Mouse (Mus musculus) layer of hippocampus, adult 9-10 months (tissue): Measurements from ENCODE around the gene Tmcc1.
A peak's percentile ranks its signal among the peaks of the same experiment; 100 is the strongest.

Experiments
- DNase-seq: peaks from one replicate; pipeline ENCODE4 v3.0.0; 2022; ENCODE audit warnings: low spot score

Tmcc1 gene

DNA sequence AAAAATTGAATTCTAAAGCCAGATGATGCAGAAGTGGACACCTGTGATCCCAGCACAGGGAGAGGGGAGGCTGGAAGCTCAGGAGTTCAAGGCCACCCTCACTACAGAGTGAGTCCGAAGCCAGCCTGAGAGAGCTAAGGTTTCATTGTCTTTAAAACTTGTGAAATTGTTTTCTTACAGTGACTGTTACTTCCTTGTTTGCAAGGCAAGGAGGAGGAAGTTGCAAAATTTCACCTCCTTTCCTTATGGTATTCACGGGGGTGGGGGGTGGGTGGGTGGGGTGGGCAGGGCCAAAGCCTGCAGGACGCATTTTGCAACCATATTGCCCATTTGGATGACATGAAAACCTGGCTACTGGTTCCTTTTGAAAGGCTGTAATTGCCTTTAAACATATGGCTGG lies 179.6 kb downstream of the Tmcc1 start:
- DNase-seq, result no peak

DNA sequence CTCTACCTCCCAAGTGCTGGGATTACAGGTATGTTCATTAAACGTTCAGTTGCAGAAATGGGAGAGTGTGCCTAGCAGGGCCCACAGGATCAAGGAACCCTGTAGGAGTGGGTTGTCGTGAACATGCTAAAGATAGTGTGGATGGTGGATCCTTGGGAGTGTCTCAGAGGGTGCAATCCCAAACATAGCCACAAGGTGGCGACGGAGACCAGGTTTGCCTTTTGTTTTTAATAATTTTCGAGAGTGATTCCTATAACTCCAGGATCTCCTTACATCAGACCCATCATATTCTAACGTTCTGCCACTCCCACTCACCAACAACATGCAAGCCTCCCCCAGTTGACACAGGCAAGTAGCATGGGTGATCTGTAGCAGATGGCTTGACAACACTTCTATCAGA lies 182.7 kb downstream of the Tmcc1 start:
- peak; percentile 75 for DNase-seq

DNA sequence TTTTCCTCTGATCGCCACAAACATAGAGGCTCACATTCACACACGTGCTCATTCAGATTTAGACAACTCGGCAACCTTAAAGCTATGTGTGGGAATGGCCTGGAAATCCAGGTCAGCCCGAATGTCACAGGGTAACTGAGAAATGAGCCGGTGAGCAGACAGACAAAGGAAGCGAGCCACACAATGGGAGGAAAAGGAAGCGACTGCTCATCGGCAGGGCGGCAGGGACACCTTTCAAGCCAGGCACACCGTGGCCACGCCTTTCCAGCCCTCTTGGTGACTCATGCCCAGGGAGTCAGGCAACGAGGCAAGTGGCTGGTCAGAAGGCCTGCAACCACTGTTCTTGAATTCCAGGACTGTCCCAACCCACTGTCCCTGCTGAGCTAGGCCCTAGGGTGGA lies 183.9 kb downstream of the Tmcc1 start:
- no peak for DNase-seq

DNA sequence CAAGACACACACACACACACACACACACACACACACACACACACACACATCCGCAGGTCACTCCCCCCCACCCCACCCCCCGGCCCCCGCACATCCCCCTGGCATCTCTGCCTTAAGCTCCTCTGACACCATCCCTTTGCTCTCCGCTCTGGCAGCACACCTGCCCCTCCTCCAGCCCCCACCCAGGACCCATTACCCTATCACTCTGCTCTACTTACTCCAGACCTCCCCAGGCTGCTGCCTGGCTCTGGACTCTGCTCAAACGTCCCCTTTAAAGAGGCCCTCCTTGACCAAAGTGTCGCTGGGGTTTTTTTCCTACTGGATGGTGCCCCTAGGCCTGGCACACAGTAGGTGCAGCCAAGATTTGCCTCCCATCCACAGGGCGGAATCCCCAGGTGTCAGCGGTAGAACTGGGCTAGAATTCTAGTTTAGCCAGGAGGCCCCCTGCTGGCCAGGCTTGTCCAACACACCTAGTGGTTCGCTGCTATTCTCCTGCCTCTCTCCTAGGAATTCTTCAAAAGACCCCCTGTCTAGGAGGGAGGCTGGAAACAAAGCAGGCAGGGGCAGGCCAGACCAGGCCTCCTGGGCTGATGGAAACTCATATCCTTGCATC lies 185.6 kb downstream of the Tmcc1 start:
- peak; percentile 52 for DNase-seq

DNA sequence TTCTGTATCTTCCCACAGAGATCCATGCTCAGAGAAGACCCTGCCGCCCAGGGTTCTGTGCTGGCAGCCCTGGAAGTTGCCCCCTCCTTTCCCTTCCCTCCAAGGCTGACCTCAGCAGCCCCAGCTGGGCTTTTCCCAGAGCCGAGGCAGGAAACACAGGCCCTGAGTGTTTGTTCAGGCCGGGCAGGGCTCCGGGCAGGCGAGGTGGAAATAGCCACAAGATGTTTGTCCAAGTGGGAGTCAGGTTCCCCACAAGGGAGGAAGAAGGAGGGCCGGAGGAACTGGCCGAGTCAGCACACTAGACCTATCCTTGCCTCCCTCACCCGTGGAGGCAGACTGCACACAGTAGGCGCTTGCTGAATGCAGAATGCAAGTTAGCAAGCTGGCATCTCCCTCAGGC lies 186.6 kb downstream of the Tmcc1 start:
- no peak for DNase-seq

DNA sequence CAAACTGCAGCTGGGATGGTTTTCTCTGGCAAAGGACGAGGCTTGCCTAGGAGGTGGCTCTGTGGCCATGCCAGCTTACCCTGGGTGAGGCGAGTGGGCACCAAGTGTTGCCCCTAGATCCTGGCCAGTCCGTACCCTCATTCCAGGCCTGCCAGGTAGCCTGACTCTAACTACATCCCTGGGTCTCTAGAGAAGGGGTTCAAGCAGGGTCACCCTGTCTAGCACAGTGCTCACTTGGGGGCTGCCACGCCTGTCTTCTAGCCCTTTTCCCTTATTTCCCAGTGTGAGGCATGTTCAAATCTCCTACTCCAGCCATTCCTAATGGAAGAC lies 187.4 kb downstream of the Tmcc1 start:
- DNase-seq, result no peak

DNA sequence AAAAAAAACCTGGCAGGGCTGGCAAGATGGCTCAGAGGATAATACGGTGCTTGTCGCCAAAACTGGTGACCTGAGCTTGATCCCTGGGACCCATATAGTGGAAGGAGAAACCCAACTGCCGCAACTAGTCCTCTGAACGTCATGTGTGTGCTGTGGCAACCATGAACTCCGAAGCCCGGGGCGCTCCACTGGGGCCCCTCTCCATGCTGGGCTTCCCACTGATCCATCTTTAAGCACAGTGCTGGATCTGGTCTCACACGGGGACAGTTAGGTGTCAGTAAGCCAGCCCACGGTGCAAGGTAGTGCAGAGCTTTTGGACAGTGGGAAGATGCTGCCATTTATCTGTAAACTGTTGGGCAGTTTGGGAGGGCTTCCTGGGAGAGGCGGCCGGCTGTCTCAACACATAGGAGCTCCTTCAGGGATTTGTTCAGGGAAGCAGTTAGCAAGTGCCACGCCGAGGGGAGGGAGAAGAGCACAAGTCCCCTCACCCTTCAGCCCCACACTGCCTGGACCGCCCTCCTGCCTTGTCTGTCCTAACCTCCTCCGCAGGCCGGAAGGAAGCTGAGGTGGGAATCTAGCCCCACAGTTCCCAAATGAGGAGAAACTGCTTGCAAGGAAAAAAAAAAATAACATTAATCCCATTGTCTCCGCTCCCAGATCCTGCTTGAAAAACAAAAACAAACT lies 187.9 kb downstream of the Tmcc1 start:
- DNase-seq, result no peak

DNA sequence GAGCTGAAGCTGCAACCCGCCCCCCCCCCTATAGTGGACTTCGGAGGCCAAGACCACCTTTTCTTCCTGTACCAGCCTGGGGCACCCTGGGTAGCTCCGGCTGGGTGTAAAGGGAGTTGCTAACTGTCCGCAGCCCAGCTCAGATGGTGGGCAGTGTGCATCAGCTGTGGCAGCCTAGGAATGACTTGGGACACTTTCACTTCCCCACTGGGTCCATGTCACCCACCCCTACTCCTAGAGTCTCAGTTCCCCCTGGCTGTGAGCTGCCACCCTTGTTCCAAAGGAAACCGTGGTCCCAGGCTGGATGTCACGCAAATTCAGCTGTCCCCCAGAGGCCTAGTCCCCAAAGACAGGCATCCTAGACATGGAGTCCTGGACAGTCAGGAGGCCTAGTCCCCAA lies 188.6 kb downstream of the Tmcc1 start:
- no peak for DNase-seq

DNA sequence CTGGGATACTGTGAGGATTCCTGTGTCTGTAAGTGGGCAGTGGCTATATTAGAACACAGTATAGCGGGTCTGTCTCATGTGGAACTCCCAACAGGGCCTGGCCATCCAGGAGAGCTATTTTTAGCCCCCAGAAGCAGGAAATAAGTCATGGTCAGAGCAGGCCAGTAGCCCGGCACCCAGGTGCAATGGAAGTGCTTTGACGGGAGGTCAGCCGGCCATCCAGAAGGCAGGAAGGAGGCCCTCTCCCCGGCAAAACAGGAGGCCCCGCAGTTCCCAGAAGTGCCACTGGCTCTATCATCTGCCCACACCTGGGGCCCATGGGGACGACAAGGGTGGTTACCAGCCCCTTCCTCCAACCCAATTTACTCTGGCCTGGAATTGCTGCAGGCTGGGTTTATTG lies 189.2 kb downstream of the Tmcc1 start:
- DNase-seq, result no peak

DNA sequence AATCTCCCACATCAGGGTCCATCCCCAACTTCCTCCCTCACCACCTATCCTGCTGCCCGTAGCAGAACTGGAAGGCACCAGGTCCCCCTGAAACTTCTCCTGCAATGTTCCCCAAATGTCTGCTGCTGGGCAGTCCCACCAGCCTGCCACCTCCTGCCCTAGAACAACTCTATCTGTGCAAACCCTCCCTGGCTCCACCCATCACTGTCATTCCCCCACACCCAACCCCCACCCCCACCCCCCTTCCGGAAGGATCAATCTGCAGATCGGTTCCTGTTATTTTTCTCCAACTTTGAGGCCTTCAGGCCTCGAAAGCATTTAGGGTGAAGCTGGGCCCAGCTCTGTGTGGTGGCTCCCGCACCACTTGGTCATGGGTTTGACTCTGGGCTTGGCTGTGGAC lies 189.8 kb downstream of the Tmcc1 start:
- DNase-seq, result no peak

DNA sequence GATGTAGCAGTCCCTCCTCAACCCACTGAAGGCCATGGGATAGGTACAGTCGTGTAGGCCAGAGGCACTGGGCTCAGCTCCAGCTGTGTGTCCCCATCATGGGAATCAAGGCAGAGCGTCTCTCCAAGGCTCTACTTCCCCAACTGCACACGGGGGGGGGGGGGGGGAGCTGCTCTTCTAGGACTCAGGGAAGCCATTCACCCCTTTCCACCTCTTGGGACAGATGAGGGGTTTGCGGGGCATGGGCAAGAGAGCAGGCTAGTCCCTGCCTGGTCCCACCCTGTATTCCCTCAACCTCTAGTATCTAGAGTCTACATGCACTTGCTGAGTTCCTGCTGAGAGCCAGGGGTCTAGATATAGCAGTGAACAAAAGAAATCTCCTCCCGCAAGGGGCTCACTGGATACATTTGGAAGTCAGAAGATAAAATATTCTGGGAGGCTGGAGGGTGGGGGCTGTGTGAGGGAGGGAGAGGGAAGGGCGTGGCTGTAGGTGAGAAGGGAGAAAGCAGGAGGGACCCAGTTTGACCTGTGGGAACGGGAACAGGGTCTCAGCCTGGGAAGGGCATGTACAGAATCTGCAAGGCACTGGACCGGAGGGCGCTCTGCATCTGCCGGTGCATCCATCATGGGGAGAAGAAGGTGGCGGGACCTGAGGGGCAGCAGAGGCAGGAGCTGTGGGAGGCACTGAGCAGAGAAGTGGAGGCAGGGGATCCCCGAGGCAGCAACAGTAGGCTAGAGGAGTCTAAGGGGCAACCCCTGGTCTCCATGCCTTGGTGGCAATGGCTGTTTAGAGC lies 190.8 kb downstream of the Tmcc1 start:
- DNase-seq, result no peak

DNA sequence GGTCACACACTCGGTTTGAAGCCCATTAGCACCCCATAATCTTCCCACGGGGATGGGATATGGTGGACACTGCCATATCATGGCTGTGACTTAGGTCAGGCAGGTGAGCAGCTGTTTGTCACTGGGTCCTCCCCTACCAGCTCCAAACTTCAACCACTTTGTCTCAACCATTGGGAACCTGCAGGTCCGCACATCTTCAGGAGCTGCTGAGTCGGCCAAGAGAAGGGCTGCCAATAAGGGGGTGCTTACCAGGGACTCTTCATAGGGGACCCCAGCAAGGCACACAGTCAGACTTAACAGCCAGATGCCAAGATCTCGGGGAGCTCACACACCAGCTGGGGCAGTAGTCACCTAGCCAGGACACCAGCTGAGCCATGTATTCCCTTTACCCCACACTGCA lies 192.4 kb downstream of the Tmcc1 start:
- no peak for DNase-seq

DNA sequence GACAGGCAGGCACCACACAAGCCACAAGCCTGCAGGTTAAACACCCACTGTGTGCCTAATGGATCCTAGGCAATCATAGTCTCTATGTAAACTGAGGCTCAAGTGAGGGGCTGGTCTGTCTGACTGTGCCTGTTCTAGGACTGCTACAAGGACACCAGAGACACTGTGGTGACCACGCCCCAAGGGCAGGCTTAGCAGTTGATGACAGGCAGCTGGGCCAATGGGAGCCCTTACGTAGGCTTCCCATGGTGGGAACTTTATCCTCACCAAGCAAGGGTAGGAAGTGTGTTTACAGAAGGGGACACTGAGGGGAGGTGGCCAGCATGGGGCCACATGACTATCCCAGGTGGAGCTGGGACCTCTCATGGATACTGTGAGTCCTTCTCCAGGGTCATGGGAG lies 194.1 kb downstream of the Tmcc1 start:
- DNase-seq, result no peak

DNA sequence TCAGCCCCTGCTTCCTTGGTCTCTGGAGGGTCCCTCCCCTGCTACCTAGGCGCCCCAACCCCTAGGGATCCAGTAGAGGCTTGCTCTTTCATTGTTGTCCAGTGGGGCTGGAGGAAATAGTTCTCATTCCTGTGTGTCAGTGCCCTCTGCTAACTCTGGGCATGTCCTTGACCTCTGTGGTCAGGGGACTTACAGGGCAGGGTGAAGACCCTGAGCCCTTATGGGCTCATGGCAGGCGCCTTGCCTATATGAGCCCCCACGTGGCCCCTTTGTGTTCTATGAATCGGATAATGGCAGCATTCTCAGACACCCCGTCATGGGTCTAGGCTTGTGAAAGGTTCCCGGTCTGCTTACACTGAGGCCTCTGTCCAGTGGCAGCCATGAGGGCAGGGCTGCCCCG lies 194.5 kb downstream of the Tmcc1 start:
- no peak for DNase-seq

DNA sequence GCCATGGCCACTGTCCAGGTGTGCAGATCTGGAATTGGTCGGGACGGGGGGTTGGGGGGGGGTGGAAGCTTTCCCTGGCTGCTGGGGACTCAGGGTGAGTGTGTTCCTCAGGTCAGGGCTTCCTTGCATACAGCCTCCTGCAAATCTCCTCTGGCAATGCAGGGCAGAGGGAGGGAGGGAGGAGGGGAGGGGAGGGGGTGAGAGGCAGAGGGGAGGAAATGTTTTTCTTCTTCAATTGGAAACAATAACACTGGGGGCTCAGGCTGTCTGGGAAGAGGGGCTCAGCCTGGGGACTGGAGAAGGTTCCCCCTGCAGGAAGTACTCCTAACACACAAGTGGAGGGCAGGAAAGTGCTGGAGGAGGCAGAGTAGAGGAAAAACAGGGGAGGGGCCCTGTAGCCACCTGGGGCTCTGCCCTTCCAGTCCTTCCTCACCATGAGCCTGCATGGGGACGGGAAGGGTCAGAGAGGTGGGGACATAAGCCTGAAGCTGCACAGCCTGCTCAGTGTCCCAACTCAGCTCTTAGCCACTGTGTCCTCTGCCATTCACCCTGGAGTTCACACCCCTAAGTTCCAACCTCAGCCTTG lies 195.5 kb downstream of the Tmcc1 start:
- no peak for DNase-seq

DNA sequence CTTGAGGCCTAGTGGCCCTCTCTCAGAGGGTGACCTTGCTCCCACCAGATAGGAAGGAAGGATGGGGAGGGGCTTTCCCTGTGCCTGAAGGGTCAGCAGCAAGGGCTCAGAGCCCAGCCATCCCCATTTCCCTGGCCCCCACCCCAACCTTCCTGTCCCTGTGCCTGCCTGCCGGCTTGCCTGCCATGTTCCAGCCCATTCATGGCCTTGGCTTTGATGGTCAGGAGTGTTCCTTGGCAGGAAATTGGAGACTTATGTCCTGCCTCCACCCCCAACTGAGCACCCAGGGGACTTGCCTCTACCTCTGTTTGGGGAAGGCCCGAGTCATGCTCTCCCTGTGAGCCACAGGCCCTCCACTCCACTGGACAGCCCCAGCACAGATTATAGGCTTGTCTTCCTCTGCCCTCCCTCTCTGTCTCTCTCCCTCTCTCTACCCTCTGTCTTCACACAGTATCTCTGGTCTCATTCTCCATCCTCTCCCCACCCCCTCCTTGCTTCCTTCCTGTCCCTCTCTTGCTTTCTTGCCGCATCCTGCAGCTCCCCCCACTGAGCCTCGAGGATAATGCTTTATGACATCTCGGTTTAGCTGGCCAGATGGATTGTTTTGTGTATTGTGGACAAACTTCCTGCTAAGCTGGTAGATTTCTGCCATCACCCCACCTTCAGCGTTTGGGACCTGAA lies 197.0 kb downstream of the Tmcc1 start:
- no peak for DNase-seq

DNA sequence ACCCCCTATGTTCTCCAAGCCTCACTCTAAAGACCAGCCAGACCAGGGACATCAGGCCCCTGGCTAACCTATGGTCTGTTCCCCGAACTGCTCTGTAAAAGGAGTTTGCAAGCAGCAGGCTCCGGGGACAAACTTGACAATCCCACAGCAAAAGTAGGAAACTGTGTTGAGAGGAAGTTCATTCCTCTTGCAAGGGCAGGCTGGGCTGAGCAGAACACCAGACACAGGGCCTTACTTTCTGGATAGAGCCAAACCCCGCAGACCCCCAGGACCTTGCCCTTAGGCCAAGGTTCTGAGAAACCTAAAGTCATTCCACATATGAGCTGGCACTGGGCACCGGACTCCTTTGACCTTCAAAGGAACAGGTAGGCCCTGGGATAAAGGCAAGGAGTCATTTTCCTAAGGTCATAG lies 197.8 kb downstream of the Tmcc1 start:
- DNase-seq, result no peak

DNA sequence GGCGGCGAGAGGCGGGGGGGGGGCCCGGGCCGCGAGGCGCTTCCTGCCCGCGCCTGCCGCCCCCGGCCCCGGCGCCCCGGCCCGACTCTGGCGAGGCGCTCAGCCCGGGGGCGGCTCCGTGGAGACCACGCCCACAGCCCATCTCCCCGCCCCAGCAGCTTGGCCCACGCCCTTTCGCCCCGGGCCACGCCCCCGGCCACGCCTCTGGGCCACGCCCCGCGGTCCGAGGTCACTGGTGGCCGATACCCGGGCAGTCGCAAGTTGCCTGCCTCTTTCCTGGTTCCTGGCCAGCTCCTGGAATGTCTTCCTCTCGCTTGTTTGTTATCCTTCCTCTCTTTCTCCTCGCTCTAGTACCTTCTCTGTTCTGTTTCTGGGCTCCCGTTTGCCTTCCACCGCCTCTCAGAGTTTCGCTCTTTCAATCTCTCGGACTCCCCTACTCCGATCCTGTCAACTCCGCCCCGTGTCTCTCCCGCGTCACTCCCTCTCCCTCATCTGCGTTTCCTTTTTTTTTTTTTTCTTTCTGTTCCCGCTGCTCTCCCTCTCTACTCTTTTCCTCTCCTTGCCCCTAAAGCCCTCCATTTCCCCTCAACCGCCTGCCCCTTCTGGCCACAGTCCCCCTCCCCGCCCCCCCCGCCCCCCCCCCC lies 198.3 kb downstream of the Tmcc1 start, which contains the start of gene Plxnd1:
TSS of gene Plxnd1 (minus strand) at position 129 of the 644 bp plus-strand sequence.
- peak; percentile 52 for DNase-seq

DNA sequence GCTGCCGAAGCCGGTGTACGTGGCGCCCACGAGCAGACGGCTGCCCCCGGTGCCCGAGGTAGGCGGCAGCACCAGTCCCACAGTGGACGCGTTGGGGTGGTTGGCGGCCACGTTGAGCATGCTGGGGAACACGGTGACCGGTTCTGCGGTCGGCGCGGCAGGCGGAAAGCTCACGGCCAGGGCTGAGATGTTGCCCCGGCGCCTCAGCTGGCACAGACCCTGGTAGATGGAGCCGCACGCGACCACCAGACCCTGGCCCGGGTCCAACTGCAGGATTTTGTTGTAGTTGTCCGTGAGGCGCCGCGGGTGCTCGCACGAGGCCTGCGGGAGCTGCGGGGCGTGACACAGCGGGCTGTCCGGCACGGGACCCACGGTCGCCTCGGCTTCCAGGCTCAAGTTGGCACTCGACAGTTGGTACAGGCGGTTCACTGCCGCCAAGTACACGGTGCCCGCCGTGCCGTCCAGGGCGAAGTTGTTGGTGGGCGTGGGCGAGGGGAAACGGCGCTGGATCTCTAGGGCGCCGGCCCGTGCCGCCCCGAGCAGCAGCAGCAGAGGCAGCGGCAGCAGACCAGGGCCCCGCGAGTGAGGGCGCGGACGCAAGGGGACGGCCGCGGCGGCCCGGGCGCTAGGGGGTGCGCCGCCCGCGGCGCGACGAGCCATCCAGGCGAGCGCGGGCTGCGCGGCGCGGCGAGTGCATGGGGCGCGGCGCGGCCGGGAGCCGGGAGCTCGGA lies 199.0 kb downstream of the Tmcc1 start:
- no peak for DNase-seq

DNA sequence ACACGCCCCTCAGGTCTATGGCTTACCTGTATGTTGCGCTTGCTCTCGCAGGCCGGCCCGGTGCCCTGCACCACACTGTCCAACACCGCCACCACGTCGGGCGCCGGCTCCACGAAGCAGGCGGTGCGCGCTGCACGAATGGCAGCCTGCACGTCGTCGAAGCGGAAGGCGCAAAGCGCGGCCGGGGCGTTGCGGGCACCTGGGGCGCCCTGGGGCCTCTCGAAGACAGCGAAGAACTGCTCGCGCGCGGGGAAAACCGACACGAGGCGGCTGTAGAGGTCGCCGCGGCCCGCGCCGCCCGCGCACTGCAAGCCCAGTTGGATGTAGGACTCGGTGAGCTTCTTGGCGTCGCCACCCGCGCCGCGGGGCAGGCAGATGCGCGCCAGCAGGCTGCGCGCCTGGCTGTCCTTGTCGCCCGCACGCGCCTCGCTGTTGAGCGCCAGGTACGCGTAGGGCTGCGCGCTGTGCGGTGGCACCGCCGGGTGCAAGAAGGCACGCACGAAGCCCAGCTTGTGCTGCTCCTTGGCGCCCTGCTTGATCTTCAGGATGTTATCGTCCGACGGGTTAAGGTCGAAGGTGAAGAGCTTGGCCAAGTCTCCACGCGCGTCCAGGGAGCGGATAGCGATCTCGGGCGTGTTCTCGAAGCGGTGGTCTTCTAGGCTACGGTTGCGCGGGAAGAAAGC lies 199.7 kb downstream of the Tmcc1 start:
- DNase-seq, result no peak

DNA sequence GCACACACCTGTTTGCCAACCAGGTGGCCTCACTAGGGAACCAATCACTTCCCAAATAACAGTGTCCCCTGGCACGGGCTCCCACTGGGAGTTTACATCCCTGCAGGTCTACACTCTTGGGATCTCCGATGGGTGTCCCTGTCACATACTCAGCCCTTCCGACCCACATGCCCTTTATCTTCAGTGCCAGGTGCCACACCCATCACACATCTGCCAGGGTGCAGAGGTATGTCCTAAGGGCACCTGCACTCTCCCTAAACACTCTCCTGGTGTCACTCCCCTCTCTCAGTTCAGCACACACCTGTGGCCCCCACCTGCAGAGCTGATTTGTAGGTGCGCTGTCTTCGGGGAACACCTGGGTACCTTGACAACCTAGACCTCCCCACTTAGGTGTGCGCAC lies 200.3 kb downstream of the Tmcc1 start:
- no peak for DNase-seq
